Mouse (Mus musculus): ENCODE data around the gene Pigf. TPM values are rescaled to one million over a fixed set of nuclear protein-coding genes. Genes with fewer than 3 reads are reported as not detected.

The Pigf gene
- polyA plus RNA-seq, 1 experiment from 2014 or later, result 35.3 TPM

- H3K4me3 ChIP-seq (ENCODE audit: low read depth, low read length), result no peak overlapping the region
- 82% methylated on average over 8 of the region's 8 CpGs for WGBS
- H3K4me2 ChIP-seq (ENCODE audit: low read length), result no peak overlapping the region
- H3K27me3 ChIP-seq (replicated peaks; ENCODE audit: control insufficient read depth, insufficient read depth, low read length), result no peaks in the 10 kb centered on the region
- H3K36me3 ChIP-seq (ENCODE audit: control insufficient read depth, insufficient read depth, low read length), result no peaks in the 10 kb centered on the region
- DNase-seq (ENCODE audit: low spot score) (no peak), ATAC-seq (no peak)
- H3K9me3 ChIP-seq (replicated peaks; ENCODE audit: control insufficient read depth, low read length), result no peaks in the 10 kb centered on the region
- no peak overlapping the region for H3K27ac ChIP-seq (ENCODE audit: low read depth, low read length)
- H3K4me1 ChIP-seq (ENCODE audit: control insufficient read depth, insufficient read depth, low read length), result no peaks in the 10 kb centered on the region
- H3K9ac ChIP-seq (ENCODE audit: low read length), result no peak overlapping the region
Observed at GRCm38 (mm10) chr17:87044796-87045195, 19.6 kb upstream of the Pigf start.

GRCm38 (mm10) chr17:87044364-87044763 is 19.2 kb upstream of the Pigf start:
- no peak overlapping the region for H3K4me2 ChIP-seq (ENCODE audit: low read length)
- no peaks in the 10 kb centered on the region for H3K9me3 ChIP-seq (replicated peaks; ENCODE audit: control insufficient read depth, low read length)
- peak; percentile 97 for DNase-seq (ENCODE audit: low spot score)
- H3K36me3 ChIP-seq (ENCODE audit: control insufficient read depth, insufficient read depth, low read length), result no peaks in the 10 kb centered on the region
- H3K27me3 ChIP-seq (replicated peaks; ENCODE audit: control insufficient read depth, insufficient read depth, low read length), result no peaks in the 10 kb centered on the region
- no peaks in the 10 kb centered on the region for H3K4me1 ChIP-seq (ENCODE audit: control insufficient read depth, insufficient read depth, low read length)
- H3K27ac ChIP-seq (ENCODE audit: low read depth, low read length), result no peak overlapping the region
- peak; percentile 81 for ATAC-seq
- 2% methylated on average over 15 of the region's 15 CpGs for WGBS
- no peak overlapping the region for H3K4me3 ChIP-seq (ENCODE audit: low read depth, low read length)
- H3K9ac ChIP-seq (ENCODE audit: low read length), result no peak overlapping the region

- Histone ChIP-seq H3K4me3 (ENCODE audit: low read depth, low read length) (no peak overlapping the region), H3K9ac (ENCODE audit: low read length) (no peak overlapping the region), H3K27ac (ENCODE audit: low read depth, low read length) (no peak overlapping the region), H3K4me2 (ENCODE audit: low read length) (no peak overlapping the region), H3K27me3 (replicated peaks; ENCODE audit: control insufficient read depth, insufficient read depth, low read length) (no peaks in the 10 kb centered on the region), H3K9me3 (replicated peaks; ENCODE audit: control insufficient read depth, low read length) (no peaks in the 10 kb centered on the region), H3K36me3 (ENCODE audit: control insufficient read depth, insufficient read depth, low read length) (peaks cover 17% of the 10 kb centered on the region), H3K4me1 (ENCODE audit: control insufficient read depth, insufficient read depth, low read length) (no peaks in the 10 kb centered on the region)
- WGBS, result 70% methylated on average over 19 of the region's 19 CpGs
- ATAC-seq (0 out of 2 replicates have a peak, but pooled peaks have one; percentile 19), DNase-seq (ENCODE audit: low spot score) (peak; percentile 42)
Observed at GRCm38 (mm10) chr17:87041739-87042138, 16.5 kb upstream of the Pigf start.

GRCm38 (mm10) chr17:87038496-87038895 is 13.3 kb upstream of the Pigf start:
- WGBS, result 91% methylated on average over 5 of the region's 5 CpGs
- Histone ChIP-seq H3K27ac (ENCODE audit: low read depth, low read length) (no peak overlapping the region), H3K4me2 (ENCODE audit: low read length) (no peak overlapping the region), H3K4me1 (ENCODE audit: control insufficient read depth, insufficient read depth, low read length) (no peaks in the 10 kb centered on the region), H3K9me3 (replicated peaks; ENCODE audit: control insufficient read depth, low read length) (no peaks in the 10 kb centered on the region), H3K4me3 (ENCODE audit: low read depth, low read length) (no peak overlapping the region), H3K36me3 (ENCODE audit: control insufficient read depth, insufficient read depth, low read length) (peaks cover 33% of the 10 kb centered on the region), H3K27me3 (replicated peaks; ENCODE audit: control insufficient read depth, insufficient read depth, low read length) (no peaks in the 10 kb centered on the region), H3K9ac (ENCODE audit: low read length) (no peak overlapping the region)
- no peak for DNase-seq (ENCODE audit: low spot score)
- ATAC-seq, result no peak

- 61% methylated on average over 9 of the region's 10 CpGs for WGBS
- no peak overlapping the region for H3K4me2 ChIP-seq (ENCODE audit: low read length)
- no peak overlapping the region for H3K27ac ChIP-seq (ENCODE audit: low read depth, low read length)
- H3K9ac ChIP-seq (ENCODE audit: low read length), result no peak overlapping the region
- no peaks in the 10 kb centered on the region for H3K4me1 ChIP-seq (ENCODE audit: control insufficient read depth, insufficient read depth, low read length)
- no peaks in the 10 kb centered on the region for H3K27me3 ChIP-seq (replicated peaks; ENCODE audit: control insufficient read depth, insufficient read depth, low read length)
- peak; percentile 56 for DNase-seq (ENCODE audit: low spot score)
- H3K9me3 ChIP-seq (replicated peaks; ENCODE audit: control insufficient read depth, low read length), result no peaks in the 10 kb centered on the region
- no peak for ATAC-seq
- H3K36me3 ChIP-seq (ENCODE audit: control insufficient read depth, insufficient read depth, low read length), result peaks cover 45% of the 10 kb centered on the region
- no peak overlapping the region for H3K4me3 ChIP-seq (ENCODE audit: low read depth, low read length)
Observed at GRCm38 (mm10) chr17:87036141-87037073, 11.2 kb upstream of the Pigf start.

GRCm38 (mm10) chr17:87024491-87025242 is 539 bp downstream of the Pigf start:
- DNase-seq (ENCODE audit: low spot score) (peak; percentile 11), ATAC-seq (no peak; the same call in none of the 2 replicates)
- WGBS, result under 1% methylated on average over 55 of the region's 55 CpGs
- H3K9ac ChIP-seq (ENCODE audit: low read length), result peak overlapping the region; percentile 78
- no peaks in the 10 kb centered on the region for H3K9me3 ChIP-seq (replicated peaks; ENCODE audit: control insufficient read depth, low read length)
- H3K4me2 ChIP-seq (ENCODE audit: low read length), result peak overlapping the region; percentile 93
- peaks cover 5% of the 10 kb centered on the region for H3K4me1 ChIP-seq (ENCODE audit: control insufficient read depth, insufficient read depth, low read length)
- H3K27ac ChIP-seq (ENCODE audit: low read depth, low read length), result no peak overlapping the region
- peak overlapping the region; percentile 84 for H3K4me3 ChIP-seq (ENCODE audit: low read depth, low read length)
- peaks cover 15% of the 10 kb centered on the region; the same call in 1 of the 2 replicates for H3K36me3 ChIP-seq (ENCODE audit: control insufficient read depth, insufficient read depth, low read length)
- no peaks in the 10 kb centered on the region for H3K27me3 ChIP-seq (replicated peaks; ENCODE audit: control insufficient read depth, insufficient read depth, low read length)

GRCm38 (mm10) chr17:87019692-87020091 is 5.5 kb downstream of the Pigf start:
- WGBS, result 93% methylated on average over 5 of the region's 5 CpGs

GRCm38 (mm10) chr17:87011301-87012019 is 13.7 kb downstream of the Pigf start:
- Histone ChIP-seq H3K4me1 (ENCODE audit: control insufficient read depth, insufficient read depth, low read length) (no peaks in the 10 kb centered on the region; the same call in 1 of the 2 replicates), H3K9me3 (replicated peaks; ENCODE audit: control insufficient read depth, low read length) (no peaks in the 10 kb centered on the region), H3K36me3 (ENCODE audit: control insufficient read depth, insufficient read depth, low read length) (0 out of 2 replicates have a peak, but pooled peaks cover 5% of the 10 kb centered on the region), H3K27me3 (replicated peaks; ENCODE audit: control insufficient read depth, insufficient read depth, low read length) (no peaks in the 10 kb centered on the region), H3K9ac (ENCODE audit: low read length) (no peak overlapping the region), H3K4me3 (ENCODE audit: low read depth, low read length) (no peak overlapping the region), H3K27ac (ENCODE audit: low read depth, low read length) (peak overlapping the region; percentile 65; the same call in 1 of the 2 replicates), H3K4me2 (ENCODE audit: low read length) (no peak overlapping the region)
- DNase-seq (ENCODE audit: low spot score), result peak; percentile 83
- ATAC-seq, result peak; percentile 85
- WGBS, result 71% methylated on average over 13 of the region's 13 CpGs

More at GRCm38 (mm10) chr17:87019692-87020091, 5.5 kb downstream of the Pigf start:
- Histone ChIP-seq H3K9me3 (replicated peaks; ENCODE audit: control insufficient read depth, low read length) (no peaks in the 10 kb centered on the region), H3K9ac (ENCODE audit: low read length) (no peak overlapping the region), H3K4me3 (ENCODE audit: low read depth, low read length) (no peak overlapping the region), H3K27me3 (replicated peaks; ENCODE audit: control insufficient read depth, insufficient read depth, low read length) (no peaks in the 10 kb centered on the region), H3K4me2 (ENCODE audit: low read length) (no peak overlapping the region), H3K27ac (ENCODE audit: low read depth, low read length) (no peak overlapping the region), H3K4me1 (ENCODE audit: control insufficient read depth, insufficient read depth, low read length) (no peaks in the 10 kb centered on the region), H3K36me3 (ENCODE audit: control insufficient read depth, insufficient read depth, low read length) (peaks cover 16% of the 10 kb centered on the region; the same call in 1 of the 2 replicates)
- DNase-seq (ENCODE audit: low spot score), result no peak
- ATAC-seq, result no peak
